Mouse (Mus musculus): Measurements from ENCODE around the gene Gatm.

Gene Gatm

GRCm38 (mm10) chr2:122610746-122611653, at the start of gene Gatm:
TSS of gene Gatm (minus strand) at chr2:122611303.
- DNase-seq: peak; percentile 86

GRCm38 (mm10) chr2:122659825-122660224, 48.7 kb upstream of the Gatm start:
- no peak for DNase-seq

GRCm38 (mm10) chr2:122657707-122658524, 46.8 kb upstream of the Gatm start:
- no peak for DNase-seq

GRCm38 (mm10) chr2:122656767-122657166, 45.7 kb upstream of the Gatm start:
- no peak for DNase-seq

- DNase-seq: no peak
Measured at GRCm38 (mm10) chr2:122656052-122656451, 44.9 kb upstream of the Gatm start.

GRCm38 (mm10) chr2:122652096-122653084, 41.3 kb upstream of the Gatm start:
- no peak for DNase-seq

GRCm38 (mm10) chr2:122638673-122639072, 27.6 kb upstream of the Gatm start:
- no peak for DNase-seq

- DNase-seq: no peak
Measured at GRCm38 (mm10) chr2:122638029-122638428, 26.9 kb upstream of the Gatm start.

GRCm38 (mm10) chr2:122637526-122637997, 26.5 kb upstream of the Gatm start:
- DNase-seq: peak; percentile 74 to 83

- no peak for DNase-seq
Measured at GRCm38 (mm10) chr2:122636686-122637085, 25.6 kb upstream of the Gatm start, which contains the start of gene AA467197. TSS of gene AA467197 (plus strand) at chr2:122636986.

GRCm38 (mm10) chr2:122631226-122631801, 20.2 kb upstream of the Gatm start:
- DNase-seq: peak; percentile 47 to 55

- DNase-seq: peak; percentile 90 to 91
Measured at GRCm38 (mm10) chr2:122630465-122631225, 19.5 kb upstream of the Gatm start.

- peak in 1 of 2 experiments; percentile 19 for DNase-seq
Measured at GRCm38 (mm10) chr2:122629871-122630270, 18.8 kb upstream of the Gatm start.

- peak; percentile 85 to 87 for DNase-seq
Measured at GRCm38 (mm10) chr2:122628976-122629375, 17.9 kb upstream of the Gatm start.

GRCm38 (mm10) chr2:122625930-122626329, 14.8 kb upstream of the Gatm start:
- DNase-seq: no peak

- no peak for DNase-seq
Measured at GRCm38 (mm10) chr2:122621337-122622110, 10.4 kb upstream of the Gatm start.

- DNase-seq: no peak
Measured at GRCm38 (mm10) chr2:122618719-122619118, 7.6 kb upstream of the Gatm start.

- no peak for DNase-seq
Measured at GRCm38 (mm10) chr2:122617792-122618191, 6.7 kb upstream of the Gatm start.

- no peak for DNase-seq
Measured at GRCm38 (mm10) chr2:122616237-122616636, 5.1 kb upstream of the Gatm start.

GRCm38 (mm10) chr2:122611654-122611973, 511 bp upstream of the Gatm start:
- no peak for DNase-seq

All from cerebellum, adult 18-20 months (tissue).